ENCODE assay signal across 7 mouse cellular contexts in the genomic region with DNA sequence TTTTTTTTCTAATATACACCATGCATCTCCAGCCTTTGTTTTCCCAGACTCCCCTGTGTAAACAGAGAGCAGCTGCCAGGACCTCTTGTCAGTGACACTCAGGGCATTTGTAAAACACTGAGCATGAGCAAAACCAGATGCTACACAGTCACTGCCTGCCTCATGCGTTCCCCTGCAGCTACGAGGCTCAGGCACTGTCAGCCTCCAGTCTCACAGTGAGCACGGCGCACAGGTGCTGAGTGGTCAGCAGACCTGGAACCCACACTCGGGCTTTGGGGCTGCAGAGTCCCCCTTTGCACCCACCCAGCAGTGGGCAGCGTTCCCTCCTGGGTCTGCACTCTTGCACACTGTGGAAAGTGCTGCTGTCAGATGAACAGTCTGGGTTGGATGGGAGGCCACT. TPM values are rescaled to one million over a fixed set of nuclear protein-coding genes. Genes with fewer than 3 reads are reported as not detected.
DNase-seq lines count a peak whose midpoint lies in the region; ATAC-seq lines count a peak whose summit lies in the region.

No protein-coding gene starts in this region.

- no peaks in the 10 kb centered on the region for H3K9me3 ChIP-seq in embryonic facial prominence, embryonic 12.5 days
- H3K9me3 ChIP-seq in liver, embryonic 16.5 days (replicated peaks; ENCODE audit: control insufficient read depth, low read length), result no peaks in the 10 kb centered on the region

- peaks cover 18% of the 10 kb centered on the region for H3K4me1 ChIP-seq in embryonic facial prominence, embryonic 12.5 days
- peaks cover 63% of the 10 kb centered on the region for H3K4me1 ChIP-seq in liver, embryonic 16.5 days (ENCODE audit: control insufficient read depth, low read depth, low read length)

- ATAC-seq in embryonic facial prominence, embryonic 12.5 days (ENCODE audit: insufficient number of reproducible peaks, insufficient read depth, low FRiP score, low TSS enrichment), result no peak; the same call in 1 of the 2 replicates
- no peak for ATAC-seq in liver, embryonic 16.5 days (ENCODE audit: low read depth)

- no peak overlapping the region for H3K4me3 ChIP-seq in embryonic facial prominence, embryonic 12.5 days
- peak overlapping the region; percentile 18; the same call in 1 of the 2 replicates for H3K4me3 ChIP-seq in liver, embryonic 16.5 days (ENCODE audit: low read depth, low read length)

- no peak overlapping the region for H3K4me2 ChIP-seq in embryonic facial prominence, embryonic 12.5 days (replicated peaks)
- H3K4me2 ChIP-seq in liver, embryonic 16.5 days (ENCODE audit: low read depth, low read length), result peak overlapping the region; percentile 60

- peak overlapping the region; percentile 63; the same call in 1 of the 2 replicates for H3K27ac ChIP-seq in embryonic facial prominence, embryonic 12.5 days
- H3K27ac ChIP-seq in liver, embryonic 16.5 days (ENCODE audit: low read length), result peak overlapping the region; percentile 96

- no peaks in the 10 kb centered on the region for H3K27me3 ChIP-seq in embryonic facial prominence, embryonic 12.5 days
- H3K27me3 ChIP-seq in liver, embryonic 16.5 days (ENCODE audit: control insufficient read depth, insufficient read depth, low read depth, low read length), result no peaks in the 10 kb centered on the region

- intact Hi-C loops in left cerebral cortex, postnatal 36 days (cut with DNase I), result loop anchor here (2.0 kb wide), 1 partner anchor 275 kb away; no protein-coding TSS in a partner anchor

- peaks cover 43% of the 10 kb centered on the region for H3K36me3 ChIP-seq in embryonic facial prominence, embryonic 12.5 days
- peaks cover 5% of the 10 kb centered on the region; the same call in 1 of the 2 replicates for H3K36me3 ChIP-seq in liver, embryonic 16.5 days (ENCODE audit: control insufficient read depth, insufficient read depth)

- DNase-seq in c-Kit-negative CD71-positive TER-119-positive erythroid progenitor cells, embryonic 14.5 days (ENCODE audit: low read depth, low spot score), result peak; percentile 19
- peak; percentile 14 for DNase-seq in kidney, adult 18-20 months
- no peak for DNase-seq in thymus, postnatal 4 days
- DNase-seq in left cerebral cortex, postnatal 36 days (ENCODE audit: low spot score in 2 of 2), result no peak
- no peak for DNase-seq in frontal cortex, postnatal 36 days (ENCODE audit: low spot score in 2 of 2)

- WGBS in embryonic facial prominence, embryonic 12.5 days, result 55% methylated on average over 6 of the region's 6 CpGs
- 81% methylated on average over 6 of the region's 6 CpGs for WGBS in liver, embryonic 16.5 days (ENCODE audit: insufficient replicate concordance)

- no peak overlapping the region for H3K9ac ChIP-seq in embryonic facial prominence, embryonic 12.5 days
- H3K9ac ChIP-seq in liver, embryonic 16.5 days (ENCODE audit: low read depth, low read length), result peak overlapping the region; percentile 25; the same call in 1 of the 2 replicates

RNA-seq across cellular contexts. Expression of a gene that starts 41.7 kb away (rescaled TPM):
- polyA plus RNA-seq in embryonic facial prominence, embryonic 12.5 days (2016; fragmentation: Nextera tagmentation; extraction: Ambion mirVana), result 3.4 and 3.5 TPM in 2 replicates
- 0.58 and 0.63 TPM in 2 replicates for polyA plus RNA-seq in liver, embryonic 16.5 days (2015; fragmentation: Nextera tagmentation; extraction: Ambion mirVana)
- 10 to 100 TPM; 16.3 to 17.0 TPM for total RNA-seq in left cerebral cortex, postnatal 36 days (2021)

RNA-seq across cellular contexts. Expression of a gene that starts 57.2 kb away (rescaled TPM):
- polyA plus RNA-seq in embryonic facial prominence, embryonic 12.5 days (2016; fragmentation: Nextera tagmentation; extraction: Ambion mirVana), result 16.8 and 27.4 TPM in 2 replicates
- polyA plus RNA-seq in liver, embryonic 16.5 days (2015; fragmentation: Nextera tagmentation; extraction: Ambion mirVana), result 8.4 and 9.1 TPM in 2 replicates
- total RNA-seq in left cerebral cortex, postnatal 36 days (2021), result 100 to 1,000 TPM; 333 to 339 TPM

Comparison
In these comparisons a context has a peak if more than half of its experiments do, and no peak if none do; other contexts are left out.
1. DNase-seq: peak in c-Kit-negative CD71-positive TER-119-positive erythroid progenitor cells, embryonic 14.5 days (single experiment) and kidney, adult 18-20 months (single experiment); none in thymus, postnatal 4 days (single experiment), left cerebral cortex, postnatal 36 days (0 of 2) and frontal cortex, postnatal 36 days (0 of 2).